Mouse (Mus musculus) liver, embryonic 16.5 days (tissue): ENCODE results near the gene Il9. TPM values are rescaled to one million over a fixed set of nuclear protein-coding genes. Genes with fewer than 3 reads are reported as not detected.

Experiments used
- ATAC-seq: fragments of 200-750 bp; cut with Nextera tagmentation; 2 replicates; pipeline ENCODE4 v1.8.0; 2017; ENCODE audit warnings: low read depth, mild to moderate bottlenecking, moderate number of reproducible peaks, moderate library complexity
- H3K27ac ChIP-seq: fragments of 300-500 bp; sonication (generic); 2 replicates; pipeline ENCODE4 v1.5.1; 2014; ENCODE audit warnings: mild to moderate bottlenecking, low read length
- H3K27me3 ChIP-seq: fragments of 300-500 bp; sonication (generic); 2 replicates; pipeline ENCODE4 v1.6.1; 2014; ENCODE audit warnings: low read depth, low read length, mixed read lengths; ENCODE audit not compliant: control insufficient read depth, insufficient read depth
- H3K36me3 ChIP-seq: fragments of 300-500 bp; sonication (generic); 2 replicates; pipeline ENCODE4 v1.6.1; 2014; ENCODE audit warnings: mild to moderate bottlenecking; ENCODE audit not compliant: control insufficient read depth, insufficient read depth
- H3K4me1 ChIP-seq: fragments of 300-500 bp; sonication (generic); 2 replicates; pipeline ENCODE4 v1.6.1; 2014; ENCODE audit warnings: low read depth, low read length, mixed read lengths; ENCODE audit not compliant: control insufficient read depth
- H3K4me2 ChIP-seq: fragments of 300-500 bp; sonication (generic); 2 replicates; pipeline ENCODE4 v1.6.1; 2014; ENCODE audit warnings: low read depth, low read length, mixed read lengths
- H3K4me3 ChIP-seq: fragments of 300-500 bp; sonication (generic); 2 replicates; pipeline ENCODE4 v1.5.1; 2014; ENCODE audit warnings: low read depth, mild to moderate bottlenecking, low read length
- H3K9ac ChIP-seq: fragments of 300-500 bp; sonication (generic); 2 replicates; pipeline ENCODE4 v1.6.1; 2014; ENCODE audit warnings: low read depth, low read length
- H3K9me3 ChIP-seq: fragments of 300-500 bp; sonication (generic); replicated peaks from 2 replicates; pipeline ENCODE4 v1.6.1; 2016; ENCODE audit warnings: low read length; ENCODE audit not compliant: control insufficient read depth
- WGBS: fragments of 180-500 bp; shearing (Covaris S2); extraction: QIAGEN DNeasy Blood & Tissue Kit; methylation state at CpG from one replicate; pipeline ENCODE4 v1.1.7; 2014; ENCODE audit not compliant: insufficient replicate concordance; 5-methylcytosine and 5-hydroxymethylcytosine counted together
- polyA plus RNA-seq: library from polyadenylated mRNA; unstranded; fragments of >200 nt; fragmentation: Nextera tagmentation; extraction: Ambion mirVana; gene quantifications from 2 replicates; pipeline ENCODE4 v1.2.1, GENCODE M21; 2015

Gene Il9
- polyA plus RNA-seq, 1 experiment from 2014 or later = not detected

- Histone ChIP-seq H3K4me1 (no peaks in the 10 kb centered on the region; the same call in 1 of the 2 replicates), H3K4me2 (no peak overlapping the region), H3K27ac (no peak overlapping the region), H3K27me3 (no peaks in the 10 kb centered on the region), H3K9me3 (no peaks in the 10 kb centered on the region), H3K9ac (no peak overlapping the region), H3K4me3 (no peak overlapping the region), H3K36me3 (no peaks in the 10 kb centered on the region)
- 64% methylated on average over 7 of the region's 7 CpGs for WGBS
- ATAC-seq = no peak
These were observed 18.8 kb downstream of the Il9 start for GRCm38 (mm10) chr13:56463261-56463660.

- no peak overlapping the region for H3K4me2 ChIP-seq
- H3K9me3 ChIP-seq = no peaks in the 10 kb centered on the region
- no peaks in the 10 kb centered on the region; the same call in 1 of the 2 replicates for H3K4me1 ChIP-seq
- H3K36me3 ChIP-seq = no peaks in the 10 kb centered on the region
- H3K27me3 ChIP-seq = no peaks in the 10 kb centered on the region
- no peak overlapping the region for H3K9ac ChIP-seq
- H3K27ac ChIP-seq = no peak overlapping the region
- no peak overlapping the region for H3K4me3 ChIP-seq
- no peak for ATAC-seq
- 61% methylated on average over 4 of the region's 4 CpGs for WGBS
These were observed 19.3 kb downstream of the Il9 start for GRCm38 (mm10) chr13:56462791-56463190.

- 53% methylated on average over 4 of the region's 4 CpGs for WGBS
- Histone ChIP-seq H3K4me3 (no peak overlapping the region), H3K27me3 (no peaks in the 10 kb centered on the region), H3K4me2 (no peak overlapping the region), H3K4me1 (no peaks in the 10 kb centered on the region; the same call in 1 of the 2 replicates), H3K9me3 (no peaks in the 10 kb centered on the region), H3K9ac (no peak overlapping the region), H3K36me3 (no peaks in the 10 kb centered on the region), H3K27ac (no peak overlapping the region)
- ATAC-seq = no peak
These were observed 20.6 kb downstream of the Il9 start for GRCm38 (mm10) chr13:56461460-56461859.

- no peak for ATAC-seq
- 42% methylated on average over 9 of the region's 9 CpGs for WGBS
- H3K36me3 ChIP-seq = no peaks in the 10 kb centered on the region
- no peak overlapping the region for H3K4me3 ChIP-seq
- H3K9me3 ChIP-seq = no peaks in the 10 kb centered on the region
- no peaks in the 10 kb centered on the region; the same call in 1 of the 2 replicates for H3K4me1 ChIP-seq
- no peak overlapping the region for H3K9ac ChIP-seq
- H3K27ac ChIP-seq = no peak overlapping the region
- H3K4me2 ChIP-seq = no peak overlapping the region
- H3K27me3 ChIP-seq = no peaks in the 10 kb centered on the region
These were observed 24.0 kb downstream of the Il9 start for GRCm38 (mm10) chr13:56458001-56458400.

GRCm38 (mm10) chr13:56450035-56450434 is 32.0 kb downstream of the Il9 start:
- Histone ChIP-seq H3K4me1 (no peaks in the 10 kb centered on the region), H3K27me3 (no peaks in the 10 kb centered on the region), H3K27ac (no peak overlapping the region), H3K4me2 (no peak overlapping the region), H3K9me3 (no peaks in the 10 kb centered on the region), H3K4me3 (no peak overlapping the region), H3K9ac (no peak overlapping the region), H3K36me3 (no peaks in the 10 kb centered on the region)
- WGBS = 57% methylated on average over 8 of the region's 8 CpGs
- ATAC-seq = no peak

- no peak overlapping the region for H3K4me3 ChIP-seq
- ATAC-seq = no peak
- no peaks in the 10 kb centered on the region for H3K9me3 ChIP-seq
- H3K27ac ChIP-seq = no peak overlapping the region
- H3K27me3 ChIP-seq = no peaks in the 10 kb centered on the region
- no peaks in the 10 kb centered on the region for H3K36me3 ChIP-seq
- H3K4me2 ChIP-seq = no peak overlapping the region
- WGBS = 58% methylated on average over 10 of the region's 10 CpGs
- no peaks in the 10 kb centered on the region for H3K4me1 ChIP-seq
- H3K9ac ChIP-seq = no peak overlapping the region
These were observed 32.6 kb downstream of the Il9 start for GRCm38 (mm10) chr13:56449239-56450030.

- Histone ChIP-seq H3K9me3 (no peaks in the 10 kb centered on the region), H3K4me3 (no peak overlapping the region), H3K4me2 (no peak overlapping the region), H3K4me1 (no peaks in the 10 kb centered on the region), H3K27me3 (no peaks in the 10 kb centered on the region), H3K9ac (no peak overlapping the region), H3K27ac (no peak overlapping the region), H3K36me3 (no peaks in the 10 kb centered on the region)
- no peak for ATAC-seq
- 62% methylated on average over 6 of the region's 6 CpGs for WGBS
These were observed 37.0 kb downstream of the Il9 start for GRCm38 (mm10) chr13:56444996-56445395.

GRCm38 (mm10) chr13:56444112-56444511 is 37.9 kb downstream of the Il9 start:
- Histone ChIP-seq H3K9me3 (no peaks in the 10 kb centered on the region), H3K36me3 (no peaks in the 10 kb centered on the region), H3K4me3 (no peak overlapping the region), H3K27ac (no peak overlapping the region), H3K9ac (no peak overlapping the region), H3K27me3 (peaks cover 9% of the 10 kb centered on the region), H3K4me1 (no peaks in the 10 kb centered on the region), H3K4me2 (no peak overlapping the region)
- ATAC-seq = no peak
- WGBS = 69% methylated on average over 3 of the region's 3 CpGs

- Histone ChIP-seq H3K27ac (no peak overlapping the region), H3K27me3 (peaks cover 14% of the 10 kb centered on the region), H3K36me3 (no peaks in the 10 kb centered on the region), H3K9me3 (no peaks in the 10 kb centered on the region), H3K4me2 (no peak overlapping the region), H3K4me1 (no peaks in the 10 kb centered on the region), H3K9ac (no peak overlapping the region), H3K4me3 (no peak overlapping the region)
- WGBS = 40% methylated on average over 7 of the region's 7 CpGs
- ATAC-seq = no peak
These were observed 38.6 kb downstream of the Il9 start for GRCm38 (mm10) chr13:56443411-56443810.
